Mouse (Mus musculus) forebrain, embryonic 14.5 days (tissue): ENCODE results near the gene Nppc. TPM values are rescaled to one million over a fixed set of nuclear protein-coding genes. Genes with fewer than 3 reads are reported as not detected.

ENCODE experiments used
- ATAC-seq: fragments of 200-750 bp; cut with Nextera tagmentation; 2 replicates; pipeline ENCODE4 v1.8.0; 2017; ENCODE audit warnings: mild to moderate bottlenecking, moderate library complexity
- DNase-seq: peaks from one replicate; pipeline ENCODE4 v3.0.0-alpha.2; 2015; ENCODE audit warnings: low spot score
- H3K27ac ChIP-seq: fragments of 300-500 bp; sonication (generic); 2 replicates; pipeline ENCODE4 v1.5.1; 2014; ENCODE audit warnings: low read depth, mild to moderate bottlenecking, control low read depth, low read length, moderate library complexity
- H3K27me3 ChIP-seq: fragments of 300-500 bp; sonication (generic); replicated peaks from 2 replicates; pipeline ENCODE4 v1.6.1; 2014; ENCODE audit warnings: low read length, control low read depth, mixed read lengths; ENCODE audit not compliant: control insufficient read depth, insufficient read depth
- H3K36me3 ChIP-seq: fragments of 300-500 bp; sonication (generic); 2 replicates; pipeline ENCODE4 v1.6.1; 2014; ENCODE audit warnings: low read length, control low read depth; ENCODE audit not compliant: control insufficient read depth, insufficient read depth
- H3K4me1 ChIP-seq: fragments of 300-500 bp; sonication (generic); 2 replicates; pipeline ENCODE4 v1.6.1; 2014; ENCODE audit warnings: antibody characterized with exemption, low read length, control low read depth; ENCODE audit not compliant: control insufficient read depth, insufficient read depth
- H3K4me2 ChIP-seq: fragments of 300-500 bp; sonication (generic); 2 replicates; pipeline ENCODE4 v1.6.1; 2014; ENCODE audit warnings: mild to moderate bottlenecking, control low read depth, low read length
- H3K4me3 ChIP-seq: fragments of 300-500 bp; sonication (generic); 2 replicates; pipeline ENCODE4 v1.5.1; 2014; ENCODE audit warnings: low read depth, low read length, control low read depth
- H3K9ac ChIP-seq: fragments of 300-500 bp; sonication (generic); 2 replicates; pipeline ENCODE4 v1.6.1; 2014; ENCODE audit warnings: mild to moderate bottlenecking, low read length, control low read depth, moderate library complexity
- H3K9me3 ChIP-seq: fragments of 300-500 bp; sonication (generic); replicated peaks from 2 replicates; pipeline ENCODE4 v1.6.1; 2016; ENCODE audit warnings: low read length, control low read depth, mixed read lengths; ENCODE audit not compliant: control insufficient read depth
- WGBS: fragments of 180-500 bp; shearing (Covaris S2); extraction: QIAGEN DNeasy Blood & Tissue Kit; methylation state at CpG from one replicate; pipeline ENCODE4 v1.1.7; 2014; 5-methylcytosine and 5-hydroxymethylcytosine counted together
- polyA plus RNA-seq: library from polyadenylated mRNA; unstranded; fragments of >200 nt; fragmentation: Nextera tagmentation; extraction: Ambion mirVana; gene quantifications from 2 replicates; pipeline ENCODE4 v1.2.1, GENCODE M21; 2014

The Nppc gene
- polyA plus RNA-seq, 1 experiment from 2014 or later: 2.3 TPM

- Histone ChIP-seq H3K27ac (no peak overlapping the region), H3K27me3 (no peaks in the 10 kb centered on the region), H3K4me1 (peaks cover 9% of the 10 kb centered on the region), H3K4me3 (no peak overlapping the region), H3K9ac (no peak overlapping the region), H3K9me3 (no peaks in the 10 kb centered on the region), H3K4me2 (no peak overlapping the region), H3K36me3 (no peaks in the 10 kb centered on the region)
- DNase-seq (no peak), ATAC-seq (no peak)
- WGBS: 83% methylated on average over 7 of the region's 7 CpGs
Observed at GRCm38 (mm10) chr1:86700367-86700766, 30.0 kb upstream of the Nppc start.

- DNase-seq (no peak), ATAC-seq (no peak)
- 67% methylated on average over 11 of the region's 11 CpGs for WGBS
- no peak overlapping the region for H3K4me3 ChIP-seq
- H3K27ac ChIP-seq: no peak overlapping the region
- H3K4me2 ChIP-seq: no peak overlapping the region
- H3K4me1 ChIP-seq: peaks cover 4% of the 10 kb centered on the region
- H3K27me3 ChIP-seq: no peaks in the 10 kb centered on the region
- no peaks in the 10 kb centered on the region for H3K36me3 ChIP-seq
- no peaks in the 10 kb centered on the region for H3K9me3 ChIP-seq
- no peak overlapping the region for H3K9ac ChIP-seq
Observed at GRCm38 (mm10) chr1:86699346-86700136, 29.2 kb upstream of the Nppc start.

- Histone ChIP-seq H3K9ac (no peak overlapping the region), H3K4me1 (peaks cover 3% of the 10 kb centered on the region), H3K27me3 (no peaks in the 10 kb centered on the region), H3K9me3 (no peaks in the 10 kb centered on the region), H3K4me3 (no peak overlapping the region), H3K27ac (no peak overlapping the region), H3K36me3 (no peaks in the 10 kb centered on the region), H3K4me2 (no peak overlapping the region)
- ATAC-seq: no peak
- DNase-seq: no peak
- WGBS: 29% methylated on average over 2 of the region's 2 CpGs
Observed at GRCm38 (mm10) chr1:86698721-86699120, 28.4 kb upstream of the Nppc start.

GRCm38 (mm10) chr1:86696948-86697347 is 26.6 kb upstream of the Nppc start:
- no peak overlapping the region for H3K27ac ChIP-seq
- H3K9me3 ChIP-seq: no peaks in the 10 kb centered on the region
- no peaks in the 10 kb centered on the region for H3K36me3 ChIP-seq
- no peaks in the 10 kb centered on the region for H3K27me3 ChIP-seq
- DNase-seq (no peak), ATAC-seq (no peak)
- 48% methylated on average over 7 of the region's 7 CpGs for WGBS
- no peak overlapping the region for H3K4me3 ChIP-seq
- no peak overlapping the region for H3K4me2 ChIP-seq
- no peaks in the 10 kb centered on the region for H3K4me1 ChIP-seq
- no peak overlapping the region for H3K9ac ChIP-seq

- no peaks in the 10 kb centered on the region for H3K9me3 ChIP-seq
- H3K9ac ChIP-seq: no peak overlapping the region
- no peaks in the 10 kb centered on the region for H3K36me3 ChIP-seq
- peak; percentile 23 for DNase-seq
- WGBS: 46% methylated on average over 5 of the region's 5 CpGs
- H3K27me3 ChIP-seq: no peaks in the 10 kb centered on the region
- ATAC-seq: no peak
- no peak overlapping the region for H3K4me2 ChIP-seq
- H3K4me3 ChIP-seq: no peak overlapping the region
- no peak overlapping the region for H3K27ac ChIP-seq
- H3K4me1 ChIP-seq: no peaks in the 10 kb centered on the region
Observed at GRCm38 (mm10) chr1:86691027-86691426, 20.7 kb upstream of the Nppc start.

- Histone ChIP-seq H3K27ac (no peak overlapping the region), H3K27me3 (no peaks in the 10 kb centered on the region), H3K4me1 (no peaks in the 10 kb centered on the region), H3K9me3 (no peaks in the 10 kb centered on the region), H3K36me3 (no peaks in the 10 kb centered on the region), H3K4me2 (no peak overlapping the region), H3K4me3 (no peak overlapping the region), H3K9ac (no peak overlapping the region)
- DNase-seq (no peak), ATAC-seq (no peak)
- whole genome bisulfite sequencing: 86% methylated on average over 4 of the region's 4 CpGs
Observed at GRCm38 (mm10) chr1:86687236-86687635, 16.9 kb upstream of the Nppc start.

GRCm38 (mm10) chr1:86678667-86679066 is 8.3 kb upstream of the Nppc start:
- H3K9ac ChIP-seq: no peak overlapping the region
- DNase-seq (no peak), ATAC-seq (no peak)
- no peak overlapping the region for H3K27ac ChIP-seq
- H3K27me3 ChIP-seq: no peaks in the 10 kb centered on the region
- no peaks in the 10 kb centered on the region for H3K9me3 ChIP-seq
- H3K4me2 ChIP-seq: no peak overlapping the region
- no peak overlapping the region for H3K4me3 ChIP-seq
- H3K4me1 ChIP-seq: peaks cover 3% of the 10 kb centered on the region; the same call in 1 of the 2 replicates
- H3K36me3 ChIP-seq: no peaks in the 10 kb centered on the region
- 86% methylated on average over 10 of the region's 10 CpGs for WGBS

GRCm38 (mm10) chr1:86677624-86678023 is 7.3 kb upstream of the Nppc start:
- H3K4me3 ChIP-seq: no peak overlapping the region
- no peak overlapping the region for H3K4me2 ChIP-seq
- peaks cover 3% of the 10 kb centered on the region; the same call in 1 of the 2 replicates for H3K4me1 ChIP-seq
- H3K9ac ChIP-seq: no peak overlapping the region
- no peaks in the 10 kb centered on the region for H3K36me3 ChIP-seq
- no peaks in the 10 kb centered on the region for H3K27me3 ChIP-seq
- H3K27ac ChIP-seq: no peak overlapping the region
- H3K9me3 ChIP-seq: no peaks in the 10 kb centered on the region
- ATAC-seq (no peak), DNase-seq (no peak)
- WGBS: 87% methylated on average over 3 of the region's 3 CpGs

GRCm38 (mm10) chr1:86675126-86675525 is 4.8 kb upstream of the Nppc start:
- H3K36me3 ChIP-seq: no peaks in the 10 kb centered on the region
- no peak overlapping the region for H3K9ac ChIP-seq
- DNase-seq: no peak
- ATAC-seq: no peak
- no peak overlapping the region for H3K4me3 ChIP-seq
- peaks cover 3% of the 10 kb centered on the region; the same call in 1 of the 2 replicates for H3K4me1 ChIP-seq
- no peak overlapping the region for H3K4me2 ChIP-seq
- H3K9me3 ChIP-seq: no peaks in the 10 kb centered on the region
- WGBS: 90% methylated on average over 12 of the region's 12 CpGs
- H3K27me3 ChIP-seq: 0 out of 2 replicates have a peak, but pooled peaks cover 5% of the 10 kb centered on the region
- no peak overlapping the region for H3K27ac ChIP-seq
